Mouse (Mus musculus) erythroblast, adult 5-6 weeks (primary cell): ENCODE results near the gene Gm42957. TPM values are rescaled to one million over a fixed set of nuclear protein-coding genes. Genes with fewer than 3 reads are reported as not detected.

Source experiments
- ATAC-seq: replicated peaks from 2 replicates; pipeline ENCODE4 v1.8.0; 2016; ENCODE audit warnings: moderate number of reproducible peaks, mild to moderate bottlenecking, moderate TSS enrichment, inconsistent platforms; ENCODE audit not compliant: poor library complexity, low FRiP score, severe bottlenecking
- total RNA-seq, 2 experiments: library from RNA; stranded (forward) in 1 of 2; stranded (reverse) in 1 of 2; fragments of 150-400 nt in 1 of 2; fragments of 200-764, 138-1000 nt in 1 of 2; gene quantifications; 2 replicates each; pipeline versions ENCODE4 v1.2.3 to v1.2.4; 2015 to 2017; ENCODE audit warnings: low replicate concordance in 2 of 2

Gm42957 gene
- total RNA-seq, 2 experiments from 2014 or later = not detected

- no peak for ATAC-seq
Measured at GRCm38 (mm10) chr3:96698993-96699690, 63.9 kb downstream of the Gm42957 start.

- ATAC-seq = no peak
Measured at GRCm38 (mm10) chr3:96700376-96700775, 65.1 kb downstream of the Gm42957 start.

- no peak for ATAC-seq
Measured at GRCm38 (mm10) chr3:96701003-96701402, 65.7 kb downstream of the Gm42957 start.

Other genes with a start within 250 kb of the Gm42957 start
- gene BC107364, start 183.2 kb upstream of the Gm42957 start, total RNA-seq (2015; ENCODE audit: low replicate concordance) = not detected in 2 replicates
- gene BC107364, start 183.2 kb upstream of the Gm42957 start, total RNA-seq (2017; ENCODE audit: low replicate concordance) = not detected in 2 replicates
- not detected in 2 replicates for gene Hfe2, start 110.3 kb upstream of the Gm42957 start, total RNA-seq (2015; ENCODE audit: low replicate concordance)
- 0.17 TPM in 1 of 2 replicates, not detected in the other for gene Hfe2, start 110.3 kb upstream of the Gm42957 start, total RNA-seq (2017; ENCODE audit: low replicate concordance)
- gene Txnip, start 77.5 kb upstream of the Gm42957 start, total RNA-seq (2015; ENCODE audit: low replicate concordance) = 125 and 174 TPM in 2 replicates
- 113 and 122 TPM in 2 replicates for gene Txnip, start 77.5 kb upstream of the Gm42957 start, total RNA-seq (2017; ENCODE audit: low replicate concordance)
- not detected in 2 replicates for gene Gm16253, start 58.5 kb upstream of the Gm42957 start, total RNA-seq (2015; ENCODE audit: low replicate concordance)
- not detected in 2 replicates for gene Gm16253, start 58.5 kb upstream of the Gm42957 start, total RNA-seq (2017; ENCODE audit: low replicate concordance)
- 7.3 and 17.7 TPM in 2 replicates for gene Polr3gl, start 41.3 kb upstream of the Gm42957 start, total RNA-seq (2015; ENCODE audit: low replicate concordance)
- 3.9 and 16.5 TPM in 2 replicates for gene Polr3gl, start 41.3 kb upstream of the Gm42957 start, total RNA-seq (2017; ENCODE audit: low replicate concordance)
- not detected in 2 replicates for gene Ankrd34a, start 38.8 kb upstream of the Gm42957 start, total RNA-seq (2015; ENCODE audit: low replicate concordance)
- gene Ankrd34a, start 38.8 kb upstream of the Gm42957 start, total RNA-seq (2017; ENCODE audit: low replicate concordance) = not detected in 2 replicates
- not detected in 2 replicates for gene Lix1l, start 34.3 kb upstream of the Gm42957 start, total RNA-seq (2015; ENCODE audit: low replicate concordance)
- not detected in 2 replicates for gene Lix1l, start 34.3 kb upstream of the Gm42957 start, total RNA-seq (2017; ENCODE audit: low replicate concordance)
- gene Rbm8a, start 5.5 kb upstream of the Gm42957 start, total RNA-seq (2015; ENCODE audit: low replicate concordance) = 25.3 and 30.4 TPM in 2 replicates
- gene Rbm8a, start 5.5 kb upstream of the Gm42957 start, total RNA-seq (2017; ENCODE audit: low replicate concordance) = 16.4 and 18.5 TPM in 2 replicates
- 7.7 and 22.1 TPM in 2 replicates for gene Pex11b, start 98 bp upstream of the Gm42957 start, total RNA-seq (2015; ENCODE audit: low replicate concordance)
- 2.6 and 7.1 TPM in 2 replicates for gene Pex11b, start 98 bp upstream of the Gm42957 start, total RNA-seq (2017; ENCODE audit: low replicate concordance)
- not detected in 2 replicates for gene Itga10, start 10.1 kb downstream of the Gm42957 start, total RNA-seq (2015; ENCODE audit: low replicate concordance)
- gene Itga10, start 10.1 kb downstream of the Gm42957 start, total RNA-seq (2017; ENCODE audit: low replicate concordance) = 0.14 and 1.4 TPM in 2 replicates
- gene Ankrd35, start 34.7 kb downstream of the Gm42957 start, total RNA-seq (2015; ENCODE audit: low replicate concordance) = not detected in 2 replicates
- not detected in 2 replicates for gene Ankrd35, start 34.7 kb downstream of the Gm42957 start, total RNA-seq (2017; ENCODE audit: low replicate concordance)
- gene Pias3, start 60.9 kb downstream of the Gm42957 start, total RNA-seq (2015; ENCODE audit: low replicate concordance) = 3.8 and 11.0 TPM in 2 replicates
- gene Pias3, start 60.9 kb downstream of the Gm42957 start, total RNA-seq (2017; ENCODE audit: low replicate concordance) = 2.2 and 3.2 TPM in 2 replicates
- not detected in 2 replicates for gene Nudt17, start 73.1 kb downstream of the Gm42957 start, total RNA-seq (2015; ENCODE audit: low replicate concordance)
- gene Nudt17, start 73.1 kb downstream of the Gm42957 start, total RNA-seq (2017; ENCODE audit: low replicate concordance) = not detected in 2 replicates
- gene Polr3c, start 92.2 kb downstream of the Gm42957 start, total RNA-seq (2015; ENCODE audit: low replicate concordance) = 11.3 and 15.9 TPM in 2 replicates
- 12.8 and 13.7 TPM in 2 replicates for gene Polr3c, start 92.2 kb downstream of the Gm42957 start, total RNA-seq (2017; ENCODE audit: low replicate concordance)
- 33.4 and 41.6 TPM in 2 replicates for gene Rnf115, start 92.2 kb downstream of the Gm42957 start, total RNA-seq (2015; ENCODE audit: low replicate concordance)
- 32.6 and 38.3 TPM in 2 replicates for gene Rnf115, start 92.2 kb downstream of the Gm42957 start, total RNA-seq (2017; ENCODE audit: low replicate concordance)
- gene Pdzk1, start 193.8 kb downstream of the Gm42957 start, total RNA-seq (2015; ENCODE audit: low replicate concordance) = 1.3 TPM in 1 of 2 replicates, not detected in the other
- 1.4 and 5.4 TPM in 2 replicates for gene Pdzk1, start 193.8 kb downstream of the Gm42957 start, total RNA-seq (2017; ENCODE audit: low replicate concordance)
- gene Cd160, start 193.9 kb downstream of the Gm42957 start, total RNA-seq (2015; ENCODE audit: low replicate concordance) = not detected in 2 replicates
- 0.70 TPM in 1 of 2 replicates, not detected in the other for gene Cd160, start 193.9 kb downstream of the Gm42957 start, total RNA-seq (2017; ENCODE audit: low replicate concordance)